Mouse (Mus musculus): ENCODE measurements around the gene Ano6. TPM values are rescaled to one million over a fixed set of nuclear protein-coding genes. Genes with fewer than 3 reads are reported as not detected.

Ano6 gene
- total RNA-seq (2022) = 100 to 1,000 TPM in 2 of 4 experiments, 10 to 100 TPM in 2; 69.9 to 112 (median 92.1) TPM

- peak; percentile 91 for DNase-seq
Measured at GRCm38 (mm10) chr15:95790529-95791071, at the start of gene Ano6. TSS of gene Ano6 (plus strand) at chr15:95790843.

DNA sequence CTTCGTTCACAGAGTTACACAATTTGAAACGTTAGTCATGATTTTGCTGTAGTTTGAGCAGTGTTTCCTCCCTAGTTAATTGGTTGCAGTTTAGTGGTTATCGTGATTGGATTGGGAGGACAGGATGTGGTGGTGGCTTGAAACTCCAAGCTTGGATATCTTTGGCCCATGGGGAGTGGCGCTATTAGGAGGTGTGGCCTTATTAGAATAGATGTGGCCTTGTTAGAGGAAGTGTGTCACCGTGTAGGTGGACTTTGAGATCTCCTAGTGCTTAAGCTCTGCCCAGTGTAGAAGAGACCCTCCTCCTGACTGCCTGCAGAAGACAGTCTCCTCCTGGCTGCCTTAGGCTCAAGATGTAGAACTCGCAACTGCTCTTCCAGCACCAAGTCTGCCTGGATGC lies 47.7 kb upstream of the Ano6 start:
- DNase-seq = no peak

DNA sequence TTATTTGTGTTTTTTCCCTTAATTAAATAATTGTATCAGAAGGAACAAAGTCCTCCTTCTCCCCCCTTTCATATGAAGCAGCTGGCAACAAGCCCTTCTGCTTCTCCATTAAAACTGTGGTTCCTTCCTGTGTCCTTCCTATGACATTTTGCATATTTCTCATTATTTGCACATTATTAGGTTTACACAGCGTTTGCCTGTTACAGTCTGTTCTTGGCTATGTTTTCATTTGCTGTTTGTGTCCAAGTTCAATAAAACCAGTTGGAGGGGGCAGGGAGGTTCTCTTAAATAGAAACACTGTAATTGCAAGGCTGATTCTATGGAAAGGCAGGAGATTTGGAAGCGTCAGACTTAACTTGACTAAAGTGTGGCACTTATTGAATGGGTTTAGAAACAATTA lies 46.8 kb upstream of the Ano6 start:
- no peak for DNase-seq

- no peak for DNase-seq
Measured at GRCm38 (mm10) chr15:95745346-95746106, 45.1 kb upstream of the Ano6 start.

GRCm38 (mm10) chr15:95746513-95746912 lies 44.1 kb upstream of the Ano6 start:
- no peak for DNase-seq

DNA sequence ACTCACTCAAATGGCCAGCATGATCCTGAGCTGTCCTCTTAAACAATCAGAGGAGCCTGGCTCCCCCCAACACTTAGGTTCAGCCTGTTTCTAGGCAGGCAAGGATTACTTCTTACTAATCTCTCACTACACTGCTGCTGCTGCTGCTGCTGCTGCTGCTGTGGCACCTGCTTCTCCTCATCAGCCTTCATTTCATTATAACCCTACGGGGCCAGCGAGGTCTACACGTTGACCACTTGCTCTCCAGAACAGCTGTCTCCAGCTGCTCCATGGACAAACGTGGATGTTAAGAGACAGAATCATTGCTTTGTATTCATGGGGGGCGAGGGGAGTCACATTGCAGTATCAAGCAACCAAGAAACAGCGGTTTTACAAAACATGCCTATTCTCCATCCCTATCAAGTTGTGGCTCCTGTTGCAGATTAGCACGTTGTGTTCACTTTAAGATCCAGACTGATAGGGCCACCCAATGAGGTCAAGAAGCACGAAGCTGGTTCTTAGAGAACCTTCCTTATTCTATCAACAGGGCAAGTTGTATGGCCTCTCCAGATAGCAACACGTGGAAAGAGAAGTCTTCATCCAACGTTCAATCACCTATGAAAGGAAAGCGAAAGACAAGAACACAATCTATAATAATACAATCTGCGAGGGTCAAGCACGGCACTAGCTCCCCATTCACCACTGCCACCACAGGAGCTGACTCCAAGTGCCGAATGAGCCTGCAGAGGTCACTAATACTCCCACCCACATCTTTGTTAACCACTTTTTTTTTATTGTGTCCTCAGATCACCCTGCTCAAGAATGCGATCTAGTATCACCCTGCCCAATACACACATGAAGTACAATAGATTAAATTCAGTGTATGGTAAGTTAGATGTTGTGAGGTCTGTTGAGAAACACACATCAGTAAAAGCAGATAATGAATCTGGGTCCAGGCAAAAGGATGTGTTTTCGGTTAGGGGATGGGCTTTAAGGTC lies 43.4 kb upstream of the Ano6 start:
- DNase-seq = no peak

DNA sequence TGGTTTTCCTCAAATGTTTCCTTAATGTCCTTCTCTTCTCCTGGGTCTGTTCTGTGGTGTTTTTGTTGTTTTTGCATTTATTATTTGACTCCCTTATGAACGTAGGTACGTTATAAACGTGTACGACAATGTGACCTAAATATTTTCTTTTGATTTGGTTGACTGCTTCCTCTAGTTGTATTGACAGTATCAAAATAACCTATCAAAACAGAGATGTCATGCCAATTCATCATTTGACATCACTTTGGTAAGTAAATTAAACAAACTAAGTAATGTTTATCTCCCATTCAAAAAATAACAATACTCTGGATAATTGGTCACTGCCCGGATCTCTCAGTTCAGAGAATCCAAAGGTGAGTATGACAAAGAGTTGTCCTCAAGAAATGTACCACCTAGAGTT lies 41.4 kb upstream of the Ano6 start:
- no peak for DNase-seq

GRCm38 (mm10) chr15:95750038-95750437 lies 40.6 kb upstream of the Ano6 start:
- no peak for DNase-seq

DNA sequence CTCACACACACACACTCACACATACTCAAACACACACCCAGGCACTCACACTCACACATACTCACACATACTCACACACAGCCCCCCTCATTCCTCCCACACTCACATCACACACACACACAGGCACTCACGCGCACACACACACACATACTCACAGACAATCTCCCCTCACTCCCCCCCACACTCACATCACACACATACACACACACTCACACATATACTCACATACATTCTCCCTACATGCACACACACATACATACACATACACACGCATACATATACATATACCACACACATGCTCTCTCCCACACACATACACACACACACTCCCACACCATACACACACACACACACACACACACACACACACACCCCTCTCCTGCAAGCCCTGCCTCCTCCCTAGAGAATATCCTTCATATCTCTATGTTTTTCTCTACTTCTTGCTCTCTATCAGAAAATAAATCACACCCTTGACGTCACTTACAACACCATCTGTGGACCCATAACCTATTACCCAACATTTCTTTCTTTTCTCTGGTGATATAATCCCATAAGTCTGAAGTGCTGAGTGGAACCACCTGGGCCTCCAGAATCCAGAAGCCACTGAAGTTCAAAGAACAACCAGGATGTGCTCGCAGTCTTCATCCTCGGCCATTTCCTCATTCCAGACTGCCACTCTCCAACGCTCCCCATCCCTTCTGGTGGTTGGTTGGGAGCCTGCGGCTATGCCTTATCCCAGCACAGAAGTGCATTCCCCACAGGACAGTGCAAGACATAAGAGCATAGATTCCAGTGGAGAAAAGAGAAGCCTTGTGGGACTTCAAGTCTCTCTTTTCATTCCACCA lies 38.6 kb upstream of the Ano6 start:
- no peak for DNase-seq

- no peak for DNase-seq
Measured at GRCm38 (mm10) chr15:95752677-95753019, 38.0 kb upstream of the Ano6 start.

GRCm38 (mm10) chr15:95753031-95753430 lies 37.6 kb upstream of the Ano6 start:
- DNase-seq = no peak

GRCm38 (mm10) chr15:95757169-95757568 lies 33.5 kb upstream of the Ano6 start:
- peak; percentile 4 for DNase-seq

DNA sequence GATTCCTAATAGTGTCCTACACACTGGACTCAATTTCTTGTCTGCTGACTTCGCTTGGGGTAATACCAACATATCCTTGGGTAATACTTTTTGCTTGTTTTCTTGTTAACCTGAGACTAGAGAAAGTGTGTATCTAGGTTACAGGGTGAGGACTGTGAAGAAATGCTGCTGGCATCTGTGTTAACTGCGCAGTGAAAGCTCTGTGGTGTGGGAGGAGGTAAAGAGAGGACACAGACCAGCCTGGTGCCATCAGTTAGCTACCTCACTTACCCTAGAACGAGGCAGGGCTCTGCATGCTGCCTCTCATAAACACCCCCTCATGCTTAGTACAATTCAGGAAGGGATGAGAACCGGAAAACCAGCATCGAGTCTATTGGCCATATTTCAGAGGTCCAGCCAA lies 32.6 kb upstream of the Ano6 start:
- no peak for DNase-seq

GRCm38 (mm10) chr15:95758696-95759434 lies 31.8 kb upstream of the Ano6 start:
- no peak for DNase-seq

GRCm38 (mm10) chr15:95759857-95760256 lies 30.8 kb upstream of the Ano6 start:
- DNase-seq = no peak

- DNase-seq = no peak
Measured at GRCm38 (mm10) chr15:95761420-95761819, 29.2 kb upstream of the Ano6 start.

DNA sequence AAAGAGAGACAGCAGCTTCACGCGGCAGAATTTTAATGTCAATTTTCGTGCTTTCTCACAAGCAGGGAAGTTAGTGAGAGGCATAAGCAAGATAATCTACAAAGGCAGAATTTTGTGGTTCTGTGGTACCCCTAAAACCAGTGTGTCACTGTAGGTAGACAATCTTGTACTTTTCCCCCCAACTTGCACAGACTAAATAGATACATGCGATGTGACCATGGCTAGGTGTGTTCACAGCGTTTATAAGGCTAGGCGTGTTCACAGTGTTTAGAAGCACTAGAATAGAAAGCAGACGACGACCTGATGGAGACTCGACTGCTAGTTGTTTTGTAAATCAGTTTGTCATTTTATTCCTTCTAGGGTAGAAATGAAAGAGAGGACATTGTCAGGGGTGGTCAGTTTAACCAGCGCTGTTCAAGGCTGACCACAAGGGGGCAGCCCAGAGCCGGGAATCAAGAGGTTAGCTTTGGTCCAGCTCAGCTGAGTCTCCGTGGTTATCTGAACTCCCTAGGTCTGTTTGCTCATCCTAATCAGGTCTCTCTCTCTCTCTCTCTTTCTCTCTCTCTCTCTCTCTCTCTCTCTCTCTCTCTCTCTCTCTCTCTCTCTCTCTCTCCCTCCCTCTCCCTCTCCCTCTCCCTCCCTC lies 27.9 kb upstream of the Ano6 start:
- DNase-seq = peak; percentile 25

DNA sequence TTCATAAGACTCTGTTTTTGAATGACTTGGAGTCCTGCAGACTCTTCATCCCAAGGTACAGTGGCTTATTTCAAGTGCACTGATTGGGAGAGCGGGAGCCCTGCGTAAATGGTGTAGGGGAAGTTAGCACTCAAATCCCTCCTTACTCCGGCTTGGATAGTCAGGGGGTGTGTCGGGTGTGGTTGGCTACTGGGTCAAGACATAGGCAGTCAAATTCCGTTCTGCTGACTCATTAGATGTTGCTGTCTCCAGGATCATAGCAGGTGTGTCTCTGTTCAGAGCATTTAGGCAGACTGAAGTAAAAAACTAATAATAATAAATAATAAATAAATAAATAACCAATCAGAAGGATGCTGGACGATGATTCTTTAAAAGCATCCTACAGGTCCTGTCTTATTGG lies 27.2 kb upstream of the Ano6 start:
- no peak for DNase-seq

GRCm38 (mm10) chr15:95765271-95765670 lies 25.4 kb upstream of the Ano6 start:
- no peak for DNase-seq

GRCm38 (mm10) chr15:95765936-95766335 lies 24.7 kb upstream of the Ano6 start:
- DNase-seq = no peak

GRCm38 (mm10) chr15:95767825-95768224 lies 22.8 kb upstream of the Ano6 start:
- DNase-seq = no peak

All from adrenal gland, adult 8-10 months (tissue).